Mouse (Mus musculus) MEL (cell line): ENCODE measurements around the gene Mgat4b. TPM values are rescaled to one million over a fixed set of nuclear protein-coding genes. Genes with fewer than 3 reads are reported as not detected.
"Not testable (repeated sequence)": the region's sequence is repeated elsewhere in the genome, so short reads cannot be mapped to it uniquely, and the experiment has no call there.

Experiments used
- DNase-seq: peaks from one replicate; pipeline ENCODE4 v3.0.0; 2011; ENCODE audit warnings: low read depth, low spot score
- H3K27ac ChIP-seq: 2 replicates; pipeline ENCODE4 v1.5.1; 2012; ENCODE audit warnings: low read depth, mild to moderate bottlenecking, control low read depth, low read length, moderate library complexity; ENCODE audit not compliant: control insufficient read depth
- H3K27me3 ChIP-seq, 2 experiments: fragments of 150-350 bp in 1 of 2; sonication (generic) in 1 of 2; 2 replicates each; pipeline ENCODE4 v1.6.1; 2012; ENCODE audit warnings: low read length in 2 of 2, mild to moderate bottlenecking in 2 of 2, improper control_type of control experiment in 1 of 2, moderate library complexity in 1 of 2; ENCODE audit not compliant: insufficient read depth in 2 of 2, control insufficient read depth in 1 of 2
- H3K36me3 ChIP-seq, 2 experiments: 2 replicates each; pipeline ENCODE4 v1.6.1; 2012 to 2014; ENCODE audit warnings: low read length in 2 of 2, improper control_type of control experiment in 1 of 2, inconsistent platforms in 1 of 2, mild to moderate bottlenecking in 1 of 2; ENCODE audit not compliant: insufficient read depth in 2 of 2, control insufficient read depth in 1 of 2
- H3K4me1 ChIP-seq, 2 experiments: fragments of 150-350 bp in 1 of 2; sonication (generic) in 1 of 2; 2 replicates each; pipeline ENCODE4 v1.6.1; 2012; ENCODE audit warnings: low read length in 2 of 2, improper control_type of control experiment in 1 of 2, mild to moderate bottlenecking in 1 of 2; ENCODE audit not compliant: insufficient read depth in 2 of 2, control insufficient read depth in 1 of 2
- H3K4me3 ChIP-seq, 2 experiments: fragments of 150-350 bp in 1 of 2; sonication (generic) in 1 of 2; 2 replicates each; pipeline ENCODE4 v1.5.1; 2012; ENCODE audit warnings: low read depth in 2 of 2, low read length in 2 of 2, mild to moderate bottlenecking in 2 of 2, moderate library complexity in 2 of 2, control low read depth in 1 of 2, improper control_type of control experiment in 1 of 2; ENCODE audit not compliant: control insufficient read depth in 1 of 2, insufficient read depth in 1 of 2
- H3K79me2 ChIP-seq: 2 replicates; pipeline ENCODE4 v1.6.1; 2012; ENCODE audit warnings: mild to moderate bottlenecking, low read length, moderate library complexity; ENCODE audit not compliant: control insufficient read depth, poor library complexity, insufficient read depth
- H3K9ac ChIP-seq: 2 replicates; pipeline ENCODE4 v1.6.1; 2012; ENCODE audit warnings: low read depth, mild to moderate bottlenecking, control low read depth, low read length, moderate library complexity; ENCODE audit not compliant: control insufficient read depth, poor library complexity, severe bottlenecking
- H3K9me3 ChIP-seq: fragments of 150-350 bp; sonication (generic); replicated peaks from 2 replicates; pipeline ENCODE4 v1.6.1; 2012; ENCODE audit warnings: mild to moderate bottlenecking, low read length, improper control_type of control experiment, moderate library complexity; ENCODE audit not compliant: insufficient read depth
- CHD2 ChIP-seq: IDR thresholded peaks from 2 replicates; pipeline ENCODE4 v1.6.1; 2011; ENCODE audit warnings: low read length, improper control_type of control experiment
- CTCF ChIP-seq, 3 experiments: IDR thresholded peaks in 2 of 3; conservative IDR thresholded peaks in 1 of 3; 2 replicates each; pipeline ENCODE4 v1.5.1; 2011 to 2012; ENCODE audit warnings: low read length in 3 of 3, low read depth in 2 of 3, mild to moderate bottlenecking in 2 of 3, improper control_type of control experiment in 1 of 3, inconsistent platforms in 1 of 3, mixed read lengths in 1 of 3, moderate library complexity in 1 of 3; ENCODE audit not compliant: control insufficient read depth in 1 of 3, insufficient read depth in 1 of 3, poor library complexity in 1 of 3, severe bottlenecking in 1 of 3
- E2F4 ChIP-seq: IDR thresholded peaks from 2 replicates; pipeline ENCODE4 v1.6.1; 2011; ENCODE audit warnings: low read depth, low read length, improper control_type of control experiment, borderline replicate concordance
- ELF1 ChIP-seq: IDR thresholded peaks from 2 replicates; pipeline ENCODE4 v1.6.1; 2014; ENCODE audit warnings: low read depth, mild to moderate bottlenecking, inconsistent platforms, low read length, improper control_type of control experiment, moderate library complexity
- EP300 ChIP-seq, 2 experiments: IDR thresholded peaks; 2 replicates each; pipeline ENCODE4 v1.6.1; 2011; ENCODE audit warnings: improper control_type of control experiment in 2 of 2, low read length in 2 of 2, low read depth in 1 of 2, mild to moderate bottlenecking in 1 of 2
- JUND ChIP-seq: IDR thresholded peaks from 2 replicates; pipeline ENCODE4 v1.6.1; 2011; ENCODE audit warnings: low read depth, mild to moderate bottlenecking, improper control_type of control experiment, low read length
- MAFK ChIP-seq: IDR thresholded peaks from 2 replicates; pipeline ENCODE4 v1.6.1; 2011; ENCODE audit warnings: low read depth, mild to moderate bottlenecking, low read length, improper control_type of control experiment, borderline replicate concordance
- MAX ChIP-seq: IDR thresholded peaks from 2 replicates; pipeline ENCODE4 v1.6.1; 2011; ENCODE audit warnings: low read length, improper control_type of control experiment
- MYC ChIP-seq: IDR thresholded peaks from 2 replicates; pipeline ENCODE4 v1.6.1; 2011; ENCODE audit warnings: low read depth, mild to moderate bottlenecking, low read length, improper control_type of control experiment, moderate library complexity
- RCOR1 ChIP-seq: IDR thresholded peaks from 2 replicates; pipeline ENCODE4 v1.6.1; 2012; ENCODE audit warnings: low read depth, mild to moderate bottlenecking, inconsistent platforms, low read length, improper control_type of control experiment
- SIN3A ChIP-seq: IDR thresholded peaks from 2 replicates; pipeline ENCODE4 v1.6.1; 2012; ENCODE audit warnings: low read length, improper control_type of control experiment, inconsistent platforms
- SMC3 ChIP-seq: IDR thresholded peaks from 2 replicates; pipeline ENCODE4 v1.6.1; 2011; ENCODE audit warnings: low read depth, low read length, improper control_type of control experiment
- TAL1 ChIP-seq: IDR thresholded peaks from 2 replicates; pipeline ENCODE4 v1.6.1; 2012; ENCODE audit warnings: mild to moderate bottlenecking, inconsistent platforms, low read length, moderate library complexity, mixed read lengths
- TBP ChIP-seq: IDR thresholded peaks from 2 replicates; pipeline ENCODE4 v1.8.0; 2011; ENCODE audit warnings: low read depth, low read length, improper control_type of control experiment
- TCF12 ChIP-seq: IDR thresholded peaks from 2 replicates; pipeline ENCODE4 v1.6.1; 2014; ENCODE audit warnings: low read depth, mild to moderate bottlenecking, inconsistent platforms, low read length, improper control_type of control experiment, moderate library complexity
- UBTF ChIP-seq: IDR thresholded peaks from 2 replicates; pipeline ENCODE4 v1.6.1; 2012; ENCODE audit warnings: low read depth, mild to moderate bottlenecking, inconsistent platforms, low read length, improper control_type of control experiment, moderate library complexity, borderline replicate concordance; ENCODE audit not compliant: insufficient read depth
- USF1 ChIP-seq: IDR thresholded peaks from 2 replicates; pipeline ENCODE4 v1.6.1; 2014; ENCODE audit warnings: low read depth, mild to moderate bottlenecking, inconsistent platforms, low read length, improper control_type of control experiment, moderate library complexity
- ZMIZ1 ChIP-seq: IDR thresholded peaks from 2 replicates; pipeline ENCODE4 v1.6.1; 2012; ENCODE audit warnings: low read depth, mild to moderate bottlenecking, inconsistent platforms, low read length, improper control_type of control experiment, moderate library complexity
- ZNF384 ChIP-seq: IDR thresholded peaks from 2 replicates; pipeline ENCODE4 v1.6.1; 2012; ENCODE audit warnings: low read depth, mild to moderate bottlenecking, inconsistent platforms, low read length, improper control_type of control experiment
- polyA plus RNA-seq, 2 experiments: library from polyadenylated mRNA; stranded (reverse) in 1 of 2; unstranded in 1 of 2; fragments of >175 nt in 1 of 2; fragments of >200 nt in 1 of 2; gene quantifications; 2 replicates each; pipeline versions ENCODE4 v1.2.1 to v1.2.4; 2012; ENCODE audit warnings: low replicate concordance in 2 of 2, low read depth in 1 of 2; ENCODE audit not compliant: insufficient read length in 2 of 2, insufficient read depth in 1 of 2, missing spikeins in 1 of 2
- total RNA-seq: library from RNA; depleted of rRNA; stranded (reverse); fragments of 300-350 nt; gene quantifications from 2 replicates; pipeline ENCODE4 v1.2.3, GENCODE M21; 2012

Gene Mgat4b
- total and polyA plus RNA-seq, 3 experiments: 33.7 to 69.4 TPM; not detected in 1

DNA sequence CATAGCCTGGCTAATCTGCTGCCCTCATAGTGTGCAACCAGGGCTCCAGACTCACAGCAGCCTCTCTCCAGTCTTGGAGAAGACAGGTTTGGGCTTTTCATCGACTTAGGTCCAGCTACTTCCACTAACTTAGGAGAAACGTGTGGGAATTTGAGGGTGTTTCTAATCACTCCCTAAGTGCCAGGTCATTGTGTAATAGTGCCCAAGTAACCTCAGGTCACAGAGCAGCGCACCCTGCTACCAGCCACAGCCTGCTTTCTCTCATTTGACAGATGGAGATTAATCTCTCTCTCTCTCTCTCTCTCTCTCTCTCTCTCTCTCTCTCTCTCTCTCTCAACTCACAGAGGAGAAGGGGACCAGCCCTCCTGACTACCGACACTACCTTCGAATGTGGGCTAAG lies 42.3 kb upstream of the Mgat4b start:
- Histone ChIP-seq H3K27ac (no peak overlapping the region), H3K27me3 (no peaks in the 10 kb centered on the region), H3K36me3 (peaks cover 2 to 3% of the 10 kb centered on the region in 2 experiments), H3K4me3 (no peak overlapping the region), H3K79me2 (no peaks in the 10 kb centered on the region), H3K9ac (no peak overlapping the region), H3K4me1 (no peaks in the 10 kb centered on the region; a peak in 3 of 4 replicates), H3K9me3 (no peaks in the 10 kb centered on the region)
- DNase-seq: no peak
- TF ChIP-seq USF1 (no peak), CHD2 (no peak), ELF1 (no peak), MAX (no peak), TAL1 (no peak), TCF12 (no peak), E2F4 (no peak), SMC3 (no peak), CTCF (IDR thresholded peaks at IDR 0.05 in 2 of 3, conservative IDR thresholded peaks at IDR 0.05 in 1 of 3; ENCODE audit: control insufficient read depth in 1 of 3, insufficient read depth in 1 of 3, low read depth in 2 of 3, low read length in 3 of 3, poor library complexity in 1 of 3, severe bottlenecking in 1 of 3) (no peak), UBTF (no peak), SIN3A (no peak), JUND (no peak), ZMIZ1 (no peak), MYC (no peak)

DNA sequence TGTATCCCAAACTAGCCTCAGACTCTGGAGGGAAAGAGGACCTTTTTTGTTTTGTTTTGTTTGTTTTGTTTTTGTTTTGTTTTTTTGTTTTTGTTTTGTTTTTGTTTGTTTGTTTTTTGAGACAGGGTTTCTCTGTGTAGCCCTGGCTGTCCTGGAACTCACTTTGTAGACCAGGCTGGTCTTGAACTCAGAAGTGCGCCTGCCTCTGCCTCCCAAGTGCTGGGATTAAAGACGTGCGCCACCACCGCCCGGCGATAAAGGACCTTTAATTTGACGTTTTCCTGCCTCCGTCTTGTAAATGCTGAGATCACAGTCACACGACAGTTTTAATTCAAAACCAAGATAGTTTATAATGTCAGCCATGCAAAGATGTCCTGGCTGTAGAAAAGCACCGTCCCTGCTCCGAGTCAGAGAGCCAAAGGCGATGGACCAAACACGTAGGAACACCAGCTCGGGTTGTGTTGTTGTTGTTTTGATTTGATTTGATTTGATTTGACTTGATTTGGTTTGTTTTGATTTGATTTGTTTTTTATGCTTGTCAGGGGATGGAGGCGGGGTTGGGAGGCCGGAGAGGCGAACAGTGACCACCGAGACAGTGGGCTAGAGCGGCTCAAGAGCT lies 36.5 kb upstream of the Mgat4b start, which contains the start of gene Mrnip:
Gene Mrnip (plus strand): TSS at position 334 of the 619 bp plus-strand sequence.
- H3K9me3 ChIP-seq, H3K79me2 ChIP-seq, H3K36me3 ChIP-seq: not testable (repeated sequence)
- TF ChIP-seq SMC3 (peak; percentile 20; the same call in 1 of the 2 replicates), TBP (peak; percentile 29; the same call in 1 of the 2 replicates), ZNF384 (peak; percentile 22; the same call in 1 of the 2 replicates), EP300 (IDR thresholded peaks at IDR 0.05; ENCODE audit: low read depth in 1 of 2, low read length in 2 of 2) (peak in 1 of 2 experiments; percentile 59; a peak in 1 of 4 replicates), RCOR1 (peak; percentile 99), MAFK (0 out of 2 replicates have a peak, but pooled peaks have one; percentile 12)
- TF ChIP-seq, all 39 proteins: peak for 6; not testable (repeated sequence) for 33
- H3K4me1 ChIP-seq, H3K27me3 ChIP-seq, DNase-seq: not testable (repeated sequence)
- peak within 1 kb of the TSS; percentile 76 for H3K9ac ChIP-seq
- H3K27ac ChIP-seq: peak within 1 kb of the TSS; percentile 55
- H3K4me3 ChIP-seq: peak within 1 kb of the TSS; percentile 76 to 90
